Mouse (Mus musculus) small intestine, adult 2 months (tissue): ENCODE measurements around the gene Ucp3.

Experiments
- CTCF ChIP-seq: fragments of 200-500 bp; IDR thresholded peaks from 2 replicates; pipeline ENCODE4 v1.5.1; 2012; ENCODE audit warnings: low read depth, mild to moderate bottlenecking, control low read depth, inconsistent platforms, low read length, moderate library complexity, mixed read lengths; ENCODE audit not compliant: insufficient replicate concordance, insufficient read length; ENCODE audit errors: extremely low read depth
- POLR2A ChIP-seq: fragments of 200-500 bp; IDR thresholded peaks from 2 replicates; pipeline ENCODE4 v1.6.1; 2012; ENCODE audit warnings: low read depth, mild to moderate bottlenecking, control low read depth, inconsistent platforms, low read length, moderate library complexity

GRCm38 (mm10) chr7:100468761-100469160 lies 4.0 kb upstream of the Ucp3 start:
- TF ChIP-seq CTCF (no peak), POLR2A (no peak)
